Mouse (Mus musculus) CD4-positive, CD25-positive, alpha-beta regulatory T cell, adult 4 months (primary cell): ENCODE results near the gene Slc39a10. TPM values are rescaled to one million over a fixed set of nuclear protein-coding genes. Genes with fewer than 3 reads are reported as not detected.
"Not testable (repeated sequence)": the region's sequence is repeated elsewhere in the genome, so short reads cannot be mapped to it uniquely, and the experiment has no call there.

Source experiments
- ATAC-seq: one replicate; pipeline ENCODE4 v1.8.0; 2017
- polyA plus RNA-seq, 2 experiments: library from polyadenylated mRNA; unstranded; fragments of 100-300 nt; shearing (Covaris generic); gene quantifications; one replicate each; pipeline ENCODE4 v1.2.1; 2017

The Slc39a10 gene
- polyA plus RNA-seq, 2 experiments from 2014 or later: 15.2 to 15.8 TPM

GRCm38 (mm10) chr1:46770077-46770695 lies 122.5 kb downstream of the Slc39a10 start:
- ATAC-seq: not testable (repeated sequence)

DNA sequence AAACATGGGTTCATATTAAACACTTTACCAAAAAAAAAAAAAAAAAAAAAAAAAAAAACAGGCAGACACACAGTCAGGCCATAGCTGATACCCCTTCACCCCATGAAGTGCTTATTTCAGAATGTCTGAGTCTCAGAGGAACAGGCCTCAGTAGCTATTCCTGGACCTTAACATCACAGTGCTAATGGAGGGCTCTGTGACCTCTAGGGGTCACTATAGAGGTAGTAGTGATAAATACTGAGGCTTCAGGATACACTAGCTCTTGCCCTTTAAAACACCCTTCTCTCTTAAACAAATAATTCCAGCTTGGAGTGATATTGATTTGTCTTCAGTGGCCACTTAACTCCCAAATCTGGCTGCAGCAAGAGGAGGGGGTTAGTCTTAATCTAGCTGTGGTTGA lies 123.3 kb downstream of the Slc39a10 start:
- not testable (repeated sequence) for ATAC-seq

- not testable (repeated sequence) for ATAC-seq
Observed at GRCm38 (mm10) chr1:46764600-46764999, 128.1 kb downstream of the Slc39a10 start.
